Comparison of ENCODE assay signal across 26 mouse cellular contexts in genomic region chr13:91634123-91634522, GRCm38 (mm10).
DNase-seq lines count a peak whose midpoint lies in the region; ATAC-seq and TF ChIP-seq lines count a peak whose summit lies in the region.
"Had no signal": no experiment of that assay in that cellular context is flagged by ENCODE, and none has a peak within 500 bp of the region (broad histone marks: within the 10 kb centered on the region; RNA-seq: fewer than 3 reads in every experiment).

No protein-coding gene starts in this region.

- H3K9me3 ChIP-seq in forebrain, embryonic 15.5 days, result no peaks in the 10 kb centered on the region
- H3K9me3 ChIP-seq in forebrain, embryonic 12.5 days, result no peaks in the 10 kb centered on the region
- no peaks in the 10 kb centered on the region for H3K9me3 ChIP-seq in limb, embryonic 15.5 days
- no peaks in the 10 kb centered on the region for H3K9me3 ChIP-seq in limb, embryonic 10.5 days (replicated peaks)
- no peaks in the 10 kb centered on the region for H3K9me3 ChIP-seq in lung, postnatal 0 days (ENCODE audit: low read length)
- H3K9me3 ChIP-seq: G1E; heart, embryonic 13.5 days; midbrain, embryonic 10.5 days; midbrain, embryonic 15.5 days; neural tube, embryonic 15.5 days had no signal

- H3K4me3 ChIP-seq in forebrain, embryonic 15.5 days, result no peak overlapping the region
- no peak overlapping the region for H3K4me3 ChIP-seq in forebrain, embryonic 12.5 days (replicated peaks)
- no peak overlapping the region for H3K4me3 ChIP-seq in limb, embryonic 15.5 days
- H3K4me3 ChIP-seq in limb, embryonic 10.5 days, result no peak overlapping the region
- no peak overlapping the region for H3K4me3 ChIP-seq in lung, postnatal 0 days (ENCODE audit: low read depth, low read length)
- H3K4me3 ChIP-seq: heart, embryonic 13.5 days; midbrain, embryonic 10.5 days; midbrain, embryonic 15.5 days; neural tube, embryonic 15.5 days had no signal

- no peak for TF ChIP-seq EP300 in lung, postnatal 0 days (IDR thresholded peaks at IDR 0.05)

- H3K9ac ChIP-seq in forebrain, embryonic 15.5 days (replicated peaks), result no peak overlapping the region
- H3K9ac ChIP-seq in forebrain, embryonic 12.5 days, result no peak overlapping the region
- H3K9ac ChIP-seq in limb, embryonic 15.5 days, result no peak overlapping the region
- no peak overlapping the region for H3K9ac ChIP-seq in lung, postnatal 0 days (replicated peaks; ENCODE audit: low read depth)
- H3K9ac ChIP-seq: heart, embryonic 13.5 days; liver, embryonic 14.5 days; midbrain, embryonic 15.5 days; neural tube, embryonic 15.5 days had no signal

- H3K4me1 ChIP-seq in forebrain, embryonic 15.5 days, result no peaks in the 10 kb centered on the region
- H3K4me1 ChIP-seq in forebrain, embryonic 12.5 days, result no peaks in the 10 kb centered on the region
- 0 out of 2 replicates have a peak, but pooled peaks cover 2% of the 10 kb centered on the region for H3K4me1 ChIP-seq in limb, embryonic 15.5 days
- peaks cover 17% of the 10 kb centered on the region for H3K4me1 ChIP-seq in limb, embryonic 10.5 days
- H3K4me1 ChIP-seq in lung, postnatal 0 days (ENCODE audit: insufficient read depth, low read depth, low read length), result no peaks in the 10 kb centered on the region
- H3K4me1 ChIP-seq: midbrain, embryonic 10.5 days; midbrain, embryonic 15.5 days had no signal

- 0 out of 2 replicates have a peak, but pooled peaks have one; percentile 24 for ATAC-seq in forebrain, embryonic 15.5 days (replicated peaks)
- no peak for ATAC-seq in forebrain, embryonic 12.5 days (ENCODE audit: low FRiP score)
- no peak for ATAC-seq in limb, embryonic 15.5 days (ENCODE audit: insufficient number of reproducible peaks, low FRiP score, low TSS enrichment, low read depth)
- ATAC-seq in lung, postnatal 0 days, result no peak
- ATAC-seq: hindbrain, embryonic 16.5 days; midbrain, embryonic 15.5 days had no signal

- no peaks in the 10 kb centered on the region for H3K27me3 ChIP-seq in forebrain, embryonic 15.5 days
- no peaks in the 10 kb centered on the region for H3K27me3 ChIP-seq in forebrain, embryonic 12.5 days
- H3K27me3 ChIP-seq in limb, embryonic 15.5 days, result no peaks in the 10 kb centered on the region
- no peaks in the 10 kb centered on the region for H3K27me3 ChIP-seq in limb, embryonic 10.5 days (ENCODE audit: low read depth, poor library complexity, severe bottlenecking)
- H3K27me3 ChIP-seq in lung, postnatal 0 days (replicated peaks; ENCODE audit: insufficient read depth, low read length), result no peaks in the 10 kb centered on the region
- H3K27me3 ChIP-seq: heart, embryonic 13.5 days; midbrain, embryonic 15.5 days; neural tube, embryonic 15.5 days had no signal

- H3K4me2 ChIP-seq in forebrain, embryonic 15.5 days (replicated peaks), result no peak overlapping the region
- no peak overlapping the region for H3K4me2 ChIP-seq in forebrain, embryonic 12.5 days
- H3K4me2 ChIP-seq in limb, embryonic 15.5 days, result no peak overlapping the region
- no peak overlapping the region for H3K4me2 ChIP-seq in lung, postnatal 0 days (replicated peaks; ENCODE audit: low read depth, low read length)
- H3K4me2 ChIP-seq: heart, embryonic 13.5 days; midbrain, embryonic 15.5 days; neural tube, embryonic 15.5 days had no signal

- TF ChIP-seq CTCF in lung, postnatal 0 days (IDR thresholded peaks at IDR 0.05), result no peak

- H3K27ac ChIP-seq in forebrain, embryonic 15.5 days (replicated peaks), result no peak overlapping the region
- no peak overlapping the region for H3K27ac ChIP-seq in forebrain, embryonic 12.5 days
- H3K27ac ChIP-seq in limb, embryonic 15.5 days, result peak overlapping the region; percentile 4; the same call in 1 of the 2 replicates
- no peak overlapping the region for H3K27ac ChIP-seq in limb, embryonic 10.5 days
- no peak overlapping the region for H3K27ac ChIP-seq in lung, postnatal 0 days (ENCODE audit: low read length)
- H3K27ac ChIP-seq: heart, embryonic 13.5 days; liver, embryonic 14.5 days; midbrain, embryonic 10.5 days; midbrain, embryonic 15.5 days; neural tube, embryonic 15.5 days had no signal

- WGBS in forebrain, embryonic 15.5 days, result 71% methylated on average over 7 of the region's 7 CpGs
- WGBS in forebrain, embryonic 12.5 days, result 75% methylated on average over 7 of the region's 7 CpGs
- WGBS in limb, embryonic 15.5 days, result 42% methylated on average over 7 of the region's 7 CpGs
- 57% methylated on average over 7 of the region's 7 CpGs for WGBS in limb, embryonic 10.5 days
- 24% methylated on average over 7 of the region's 7 CpGs for WGBS in lung, postnatal 0 days

- H3K36me3 ChIP-seq in forebrain, embryonic 15.5 days, result no peaks in the 10 kb centered on the region
- no peaks in the 10 kb centered on the region for H3K36me3 ChIP-seq in forebrain, embryonic 12.5 days (replicated peaks)
- no peaks in the 10 kb centered on the region for H3K36me3 ChIP-seq in limb, embryonic 15.5 days
- H3K36me3 ChIP-seq in limb, embryonic 10.5 days, result no peaks in the 10 kb centered on the region
- no peaks in the 10 kb centered on the region for H3K36me3 ChIP-seq in lung, postnatal 0 days (ENCODE audit: insufficient read depth, low read length)
- H3K36me3 ChIP-seq: heart, embryonic 13.5 days; midbrain, embryonic 10.5 days; midbrain, embryonic 15.5 days; neural tube, embryonic 15.5 days had no signal

- DNase-seq in limb, embryonic 10.5 days (ENCODE audit: low spot score), result no peak
- DNase-seq in lung, postnatal 0 days (ENCODE audit: low spot score), result peak; percentile 21
- no peak for DNase-seq in lung, adult 18-20 months
- DNase-seq in yolk sac, embryonic 10.5 days (ENCODE audit: low spot score), result peak; percentile 17
- DNase-seq in cerebellum, postnatal 14 days, result no peak
- DNase-seq: adrenal gland, adult 8-10 months; cerebellum, adult 8-10 months; cerebellum, postnatal 36 days; gastrocnemius, postnatal 36 days; heart, adult 18-20 months; heart, postnatal 14 days; kidney, adult 18-20 months; kidney, postnatal 4 days; lung, postnatal 4 days; retina, postnatal 1 day; right cerebral cortex, postnatal 14 days had no signal

Comparison
In these comparisons a context has a peak if more than half of its experiments do, and no peak if none do; other contexts are left out.
1. DNase-seq: peak in lung, postnatal 0 days (single experiment) and yolk sac, embryonic 10.5 days (single experiment); none in limb, embryonic 10.5 days (single experiment), lung, adult 18-20 months (0 of 2) and cerebellum, postnatal 14 days (0 of 2).